Mouse (Mus musculus) stomach, embryonic 15.5 days (tissue): ENCODE data around the gene Ccl1. TPM values are rescaled to one million over a fixed set of nuclear protein-coding genes. Genes with fewer than 3 reads are reported as not detected.

Experiments used
- ATAC-seq: fragments of 200-750 bp; cut with Nextera tagmentation; 2 replicates; pipeline ENCODE4 v1.8.0; 2017; ENCODE audit warnings: low read depth, moderate number of reproducible peaks, moderate TSS enrichment; ENCODE audit not compliant: insufficient read depth, low FRiP score
- H3K27ac ChIP-seq: fragments of 300-500 bp; sonication (generic); 2 replicates; pipeline ENCODE4 v1.5.1; 2015; ENCODE audit warnings: mild to moderate bottlenecking, inconsistent platforms
- H3K27me3 ChIP-seq: fragments of 300-500 bp; sonication (generic); replicated peaks from 2 replicates; pipeline ENCODE4 v1.6.1; 2015; ENCODE audit warnings: inconsistent platforms
- H3K36me3 ChIP-seq: fragments of 300-500 bp; sonication (generic); 2 replicates; pipeline ENCODE4 v1.6.1; 2015; ENCODE audit warnings: inconsistent platforms
- H3K4me1 ChIP-seq: fragments of 300-500 bp; sonication (generic); 2 replicates; pipeline ENCODE4 v1.6.1; 2015; ENCODE audit warnings: inconsistent platforms
- H3K4me2 ChIP-seq: fragments of 300-500 bp; sonication (generic); 2 replicates; pipeline ENCODE4 v1.6.1; 2015; ENCODE audit warnings: mild to moderate bottlenecking, inconsistent platforms
- H3K4me3 ChIP-seq: fragments of 300-500 bp; sonication (generic); replicated peaks from 2 replicates; pipeline ENCODE4 v1.5.1; 2015; ENCODE audit warnings: inconsistent platforms
- H3K9ac ChIP-seq: fragments of 300-500 bp; sonication (generic); 2 replicates; pipeline ENCODE4 v1.6.1; 2015; ENCODE audit warnings: inconsistent platforms
- H3K9me3 ChIP-seq: fragments of 300-500 bp; sonication (generic); 2 replicates; pipeline ENCODE4 v1.6.1; 2016; ENCODE audit warnings: inconsistent platforms
- WGBS: fragments of 180-500 bp; shearing (Covaris S2); methylation state at CpG from one replicate; pipeline ENCODE4 v1.1.7; 2015; 5-methylcytosine and 5-hydroxymethylcytosine counted together
- polyA plus RNA-seq: library from polyadenylated mRNA; unstranded; fragments of >200 nt; fragmentation: Nextera tagmentation; extraction: Ambion mirVana; gene quantifications from 2 replicates; pipeline ENCODE4 v1.2.1, GENCODE M21; 2015

Ccl1 gene
- not detected in 2 replicates for polyA plus RNA-seq

GRCm38 (mm10) chr11:82305590-82305989 lies at the start of gene Ccl1:
Ccl1 (minus strand) TSS chr11:82305690.
- 65% methylated on average over 4 of the region's 4 CpGs for WGBS
- H3K9ac ChIP-seq = no peak within 1 kb of the TSS
- ATAC-seq = no peak

GRCm38 (mm10) chr11:82351039-82351438 lies 45.5 kb upstream of the Ccl1 start:
- Histone ChIP-seq H3K9ac (no peak overlapping the region), H3K9me3 (no peaks in the 10 kb centered on the region), H3K27me3 (no peaks in the 10 kb centered on the region), H3K4me1 (no peaks in the 10 kb centered on the region), H3K27ac (no peak overlapping the region), H3K4me2 (no peak overlapping the region), H3K36me3 (no peaks in the 10 kb centered on the region), H3K4me3 (no peak overlapping the region)
- WGBS = 86% methylated on average over 10 of the region's 10 CpGs
- ATAC-seq = no peak

More at GRCm38 (mm10) chr11:82305590-82305989, at the start of gene Ccl1:
- Histone ChIP-seq H3K27me3 (no peaks in the 10 kb centered on the region), H3K4me3 (no peak within 1 kb of the TSS), H3K4me1 (no peaks in the 10 kb centered on the region), H3K4me2 (no peak within 1 kb of the TSS), H3K27ac (no peak within 1 kb of the TSS), H3K9me3 (no peaks in the 10 kb centered on the region), H3K36me3 (no peaks in the 10 kb centered on the region)

- WGBS = 35% methylated on average over 2 of the region's 2 CpGs
- H3K9me3 ChIP-seq = no peaks in the 10 kb centered on the region
- no peaks in the 10 kb centered on the region for H3K36me3 ChIP-seq
- H3K9ac ChIP-seq = no peak overlapping the region
- no peak overlapping the region for H3K27ac ChIP-seq
- H3K27me3 ChIP-seq = no peaks in the 10 kb centered on the region
- no peaks in the 10 kb centered on the region; the same call in 1 of the 2 replicates for H3K4me1 ChIP-seq
- no peak overlapping the region for H3K4me2 ChIP-seq
- no peak overlapping the region for H3K4me3 ChIP-seq
- no peak for ATAC-seq
Observed at GRCm38 (mm10) chr11:82340900-82341299, 35.4 kb upstream of the Ccl1 start.

GRCm38 (mm10) chr11:82340416-82340815 lies 34.9 kb upstream of the Ccl1 start:
- ATAC-seq = no peak
- 34% methylated on average over 6 of the region's 6 CpGs for WGBS
- H3K4me2 ChIP-seq = no peak overlapping the region

GRCm38 (mm10) chr11:82339921-82340401 lies 34.5 kb upstream of the Ccl1 start:
- ATAC-seq = no peak
- H3K9me3 ChIP-seq = no peaks in the 10 kb centered on the region

More at GRCm38 (mm10) chr11:82340416-82340815, 34.9 kb upstream of the Ccl1 start:
- no peaks in the 10 kb centered on the region for H3K4me1 ChIP-seq
- no peaks in the 10 kb centered on the region for H3K9me3 ChIP-seq
- H3K4me3 ChIP-seq = no peak overlapping the region
- H3K27me3 ChIP-seq = no peaks in the 10 kb centered on the region
- no peaks in the 10 kb centered on the region for H3K36me3 ChIP-seq
- H3K27ac ChIP-seq = no peak overlapping the region
- no peak overlapping the region for H3K9ac ChIP-seq

GRCm38 (mm10) chr11:82313153-82313552 lies 7.7 kb upstream of the Ccl1 start:
- H3K9ac ChIP-seq = no peak overlapping the region
- no peaks in the 10 kb centered on the region for H3K27me3 ChIP-seq
- no peak for ATAC-seq
- H3K36me3 ChIP-seq = no peaks in the 10 kb centered on the region
- H3K4me3 ChIP-seq = no peak overlapping the region
- no peaks in the 10 kb centered on the region for H3K4me1 ChIP-seq
- H3K27ac ChIP-seq = no peak overlapping the region
- WGBS = 35% methylated on average over 7 of the region's 7 CpGs
- H3K4me2 ChIP-seq = no peak overlapping the region
- H3K9me3 ChIP-seq = no peaks in the 10 kb centered on the region

More at GRCm38 (mm10) chr11:82339921-82340401, 34.5 kb upstream of the Ccl1 start:
- Histone ChIP-seq H3K27me3 (no peaks in the 10 kb centered on the region), H3K4me3 (no peak overlapping the region), H3K27ac (no peak overlapping the region), H3K9ac (no peak overlapping the region), H3K4me1 (no peaks in the 10 kb centered on the region), H3K4me2 (no peak overlapping the region), H3K36me3 (no peaks in the 10 kb centered on the region)
- WGBS = 16% methylated on average over 7 of the region's 7 CpGs

GRCm38 (mm10) chr11:82310336-82311045 lies 5.0 kb upstream of the Ccl1 start:
- Histone ChIP-seq H3K4me3 (no peak overlapping the region), H3K4me2 (no peak overlapping the region), H3K4me1 (no peaks in the 10 kb centered on the region), H3K27ac (no peak overlapping the region), H3K36me3 (no peaks in the 10 kb centered on the region), H3K9me3 (no peaks in the 10 kb centered on the region), H3K9ac (no peak overlapping the region), H3K27me3 (no peaks in the 10 kb centered on the region)
- WGBS = 24% methylated on average over 12 of the region's 12 CpGs
- ATAC-seq = no peak

GRCm38 (mm10) chr11:82297895-82298294 lies 7.6 kb downstream of the Ccl1 start:
- WGBS = 85% methylated on average over 4 of the region's 4 CpGs
- Histone ChIP-seq H3K36me3 (no peaks in the 10 kb centered on the region), H3K9ac (no peak overlapping the region), H3K4me2 (no peak overlapping the region), H3K4me3 (no peak overlapping the region), H3K9me3 (no peaks in the 10 kb centered on the region), H3K27me3 (no peaks in the 10 kb centered on the region), H3K27ac (no peak overlapping the region), H3K4me1 (no peaks in the 10 kb centered on the region)
- no peak for ATAC-seq

- Histone ChIP-seq H3K4me1 (no peaks in the 10 kb centered on the region), H3K36me3 (no peaks in the 10 kb centered on the region), H3K4me2 (no peak overlapping the region), H3K27me3 (no peaks in the 10 kb centered on the region), H3K4me3 (no peak overlapping the region), H3K27ac (no peak overlapping the region), H3K9ac (no peak overlapping the region), H3K9me3 (no peaks in the 10 kb centered on the region)
- no peak for ATAC-seq
Observed at GRCm38 (mm10) chr11:82290841-82291240, 14.6 kb downstream of the Ccl1 start.

GRCm38 (mm10) chr11:82274149-82274812 lies 31.2 kb downstream of the Ccl1 start:
- Histone ChIP-seq H3K27me3 (no peaks in the 10 kb centered on the region), H3K4me3 (no peak overlapping the region)
- WGBS = 62% methylated on average over 8 of the region's 8 CpGs

GRCm38 (mm10) chr11:82259131-82259530 lies 46.4 kb downstream of the Ccl1 start:
- 42% methylated on average over 4 of the region's 4 CpGs for WGBS
- H3K4me3 ChIP-seq = no peak overlapping the region
- no peak overlapping the region for H3K9ac ChIP-seq
- H3K9me3 ChIP-seq = no peaks in the 10 kb centered on the region
- H3K27ac ChIP-seq = no peak overlapping the region
- H3K27me3 ChIP-seq = no peaks in the 10 kb centered on the region
- H3K4me1 ChIP-seq = no peaks in the 10 kb centered on the region
- no peaks in the 10 kb centered on the region for H3K36me3 ChIP-seq
- H3K4me2 ChIP-seq = no peak overlapping the region
- ATAC-seq = no peak

More at GRCm38 (mm10) chr11:82274149-82274812, 31.2 kb downstream of the Ccl1 start:
- no peak overlapping the region for H3K4me2 ChIP-seq
- H3K4me1 ChIP-seq = no peaks in the 10 kb centered on the region
- no peaks in the 10 kb centered on the region for H3K9me3 ChIP-seq
- H3K27ac ChIP-seq = no peak overlapping the region
- no peak overlapping the region for H3K9ac ChIP-seq
- no peaks in the 10 kb centered on the region for H3K36me3 ChIP-seq
- ATAC-seq = no peak

- 14% methylated on average over 4 of the region's 4 CpGs for WGBS
- H3K36me3 ChIP-seq = no peaks in the 10 kb centered on the region
- H3K4me2 ChIP-seq = no peak overlapping the region
- no peak for ATAC-seq
- H3K27ac ChIP-seq = no peak overlapping the region
- H3K9me3 ChIP-seq = no peaks in the 10 kb centered on the region
- H3K9ac ChIP-seq = no peak overlapping the region
- no peak overlapping the region for H3K4me3 ChIP-seq
- no peaks in the 10 kb centered on the region for H3K27me3 ChIP-seq
- no peaks in the 10 kb centered on the region for H3K4me1 ChIP-seq
Observed at GRCm38 (mm10) chr11:82255601-82256000, 49.9 kb downstream of the Ccl1 start.
